ENCODE assay signal across 8 mouse cellular contexts in genomic region chr14:54575631-54576030, GRCm38 (mm10). TPM values are rescaled to one million over a fixed set of nuclear protein-coding genes. Genes with fewer than 3 reads are reported as not detected.
DNase-seq lines count a peak whose midpoint lies in the region; ATAC-seq and TF ChIP-seq lines count a peak whose summit lies in the region.

No protein-coding gene starts in this region.

- DNase-seq in G1E (ENCODE audit: low spot score) = no peak
- peak; percentile 73 to 88 for DNase-seq in adrenal gland, postnatal 36 days
- peak; percentile 52 to 56 for DNase-seq in heart, adult 9 months (ENCODE audit: low spot score in 2 of 2)
- peak; percentile 83 for DNase-seq in kidney, adult 9 months
- DNase-seq in lung, postnatal 0 days (ENCODE audit: low spot score) = peak; percentile 88
- DNase-seq in B cell, adult 2 months = no peak
- no peak for DNase-seq in layer of hippocampus, adult 18-20 months (ENCODE audit: low spot score in 2 of 2)

- peaks cover 28% of the 10 kb centered on the region for H3K9me3 ChIP-seq in G1E (replicated peaks)
- no peaks in the 10 kb centered on the region for H3K9me3 ChIP-seq in lung, postnatal 0 days (ENCODE audit: low read length)
- no peaks in the 10 kb centered on the region for H3K9me3 ChIP-seq in stomach, embryonic 15.5 days

- H3K27me3 ChIP-seq in G1E (ENCODE audit: insufficient read depth, low read length) = peaks cover 61% of the 10 kb centered on the region
- no peaks in the 10 kb centered on the region for H3K27me3 ChIP-seq in lung, postnatal 0 days (replicated peaks; ENCODE audit: insufficient read depth, low read length)
- no peaks in the 10 kb centered on the region for H3K27me3 ChIP-seq in stomach, embryonic 15.5 days (replicated peaks)

- TF ChIP-seq CTCF in G1E (IDR thresholded peaks at IDR 0.05; ENCODE audit: low read depth, low read length) = no peak
- peak; percentile 37 for TF ChIP-seq CTCF in lung, postnatal 0 days (IDR thresholded peaks at IDR 0.05)

- no peaks in the 10 kb centered on the region for H3K36me3 ChIP-seq in G1E (replicated peaks)
- no peaks in the 10 kb centered on the region for H3K36me3 ChIP-seq in lung, postnatal 0 days (ENCODE audit: insufficient read depth, low read length)
- H3K36me3 ChIP-seq in stomach, embryonic 15.5 days = peaks cover 7% of the 10 kb centered on the region; the same call in 1 of the 2 replicates

- peak overlapping the region; percentile 79 for H3K9ac ChIP-seq in lung, postnatal 0 days (replicated peaks; ENCODE audit: low read depth)
- H3K9ac ChIP-seq in stomach, embryonic 15.5 days = peak overlapping the region; percentile 56

- WGBS in lung, postnatal 0 days = under 1% methylated on average over 33 of the region's 39 CpGs
- under 1% methylated on average over 35 of the region's 39 CpGs for WGBS in stomach, embryonic 15.5 days

- H3K4me1 ChIP-seq in G1E (ENCODE audit: insufficient read depth, low read depth, low read length) = peaks cover 56% of the 10 kb centered on the region
- peaks cover 18% of the 10 kb centered on the region for H3K4me1 ChIP-seq in lung, postnatal 0 days (ENCODE audit: insufficient read depth, low read depth, low read length)
- peaks cover 35% of the 10 kb centered on the region for H3K4me1 ChIP-seq in stomach, embryonic 15.5 days

- H3K27ac ChIP-seq in lung, postnatal 0 days (ENCODE audit: low read length) = peak overlapping the region; percentile 90
- H3K27ac ChIP-seq in stomach, embryonic 15.5 days = peak overlapping the region; percentile 94

- no peak for TF ChIP-seq EP300 in lung, postnatal 0 days (IDR thresholded peaks at IDR 0.05)

- peak overlapping the region; percentile 78 for H3K4me2 ChIP-seq in lung, postnatal 0 days (replicated peaks; ENCODE audit: low read depth, low read length)
- peak overlapping the region; percentile 85 for H3K4me2 ChIP-seq in stomach, embryonic 15.5 days

- no peak for ATAC-seq in G1E (ENCODE audit: extremely low read depth, insufficient number of reproducible peaks, low FRiP score, poor library complexity, severe bottlenecking)
- ATAC-seq in lung, postnatal 0 days = peak; percentile 48
- peak; percentile 15 for ATAC-seq in stomach, embryonic 15.5 days (ENCODE audit: insufficient read depth, low FRiP score, low read depth)

- H3K4me3 ChIP-seq in G1E (ENCODE audit: low read depth, low read length) = peak overlapping the region; percentile 40; the same call in 1 of the 2 replicates
- H3K4me3 ChIP-seq in lung, postnatal 0 days (ENCODE audit: low read depth, low read length) = peak overlapping the region; percentile 53
- H3K4me3 ChIP-seq in stomach, embryonic 15.5 days (replicated peaks) = peak overlapping the region; percentile 74

RNA-seq across cellular contexts. Expression of gene Ajuba, which starts 1.7 kb away (rescaled TPM):
- total RNA-seq in G1E (2014; fragmentation: Nextera tagmentation) = not detected in 2 replicates
- total RNA-seq in G1E (2017) = 0.17 TPM in 1 of 2 replicates, not detected in the other
- 0.02 TPM in 1 of 2 replicates, not detected in the other for polyA plus RNA-seq in G1E (2012)
- 10 to 100 TPM; 17.5 to 24.8 TPM for total RNA-seq in adrenal gland, postnatal 36 days (2021)
- 40.0 and 46.4 TPM in 2 replicates for polyA plus RNA-seq in lung, postnatal 0 days (2015; fragmentation: Nextera tagmentation; extraction: Ambion mirVana)
- 30.8 and 32.0 TPM in 2 replicates for polyA plus RNA-seq in stomach, embryonic 15.5 days (2015; fragmentation: Nextera tagmentation; extraction: Ambion mirVana)
- total RNA-seq in layer of hippocampus, adult 18-20 months (2021) = under 1 TPM; 0.86 to 0.89 TPM

RNA-seq across cellular contexts. Expression of gene Haus4, which starts 21.2 kb away (rescaled TPM):
- total RNA-seq in G1E (2014; fragmentation: Nextera tagmentation) (42.7 and 46.4 TPM in 2 replicates), G1E (2017) (57.9 and 66.6 TPM in 2 replicates)
- polyA plus RNA-seq in G1E (2012) = 46.1 and 60.3 TPM in 2 replicates
- total RNA-seq in adrenal gland, postnatal 36 days (2021) = 10 to 100 TPM; 22.5 to 27.0 TPM
- 22.1 and 24.2 TPM in 2 replicates for polyA plus RNA-seq in lung, postnatal 0 days (2015; fragmentation: Nextera tagmentation; extraction: Ambion mirVana)
- polyA plus RNA-seq in stomach, embryonic 15.5 days (2015; fragmentation: Nextera tagmentation; extraction: Ambion mirVana) = 48.3 and 49.3 TPM in 2 replicates
- 1 to 10 TPM; 2.6 to 3.4 TPM for total RNA-seq in layer of hippocampus, adult 18-20 months (2021)

RNA-seq across cellular contexts. Expression of gene 4931414P19Rik, which starts 30.2 kb away (rescaled TPM):
- total RNA-seq in G1E (2014; fragmentation: Nextera tagmentation) (9.0 and 25.1 TPM in 2 replicates), G1E (2017) (2.6 and 4.8 TPM in 2 replicates)
- polyA plus RNA-seq in G1E (2012) = 21.3 and 25.6 TPM in 2 replicates
- 1 to 10 TPM; 4.3 to 6.0 TPM for total RNA-seq in adrenal gland, postnatal 36 days (2021)
- 3.8 and 6.2 TPM in 2 replicates for polyA plus RNA-seq in lung, postnatal 0 days (2015; fragmentation: Nextera tagmentation; extraction: Ambion mirVana)
- 6.7 and 8.3 TPM in 2 replicates for polyA plus RNA-seq in stomach, embryonic 15.5 days (2015; fragmentation: Nextera tagmentation; extraction: Ambion mirVana)
- total RNA-seq in layer of hippocampus, adult 18-20 months (2021) = 1 to 10 TPM; 5.6 TPM

RNA-seq across cellular contexts. Expression of gene Psmb5, which starts 42.2 kb away (rescaled TPM):
- 26.5 and 32.1 TPM in 2 replicates for total RNA-seq in G1E (2014; fragmentation: Nextera tagmentation)
- total RNA-seq in G1E (2017) = 50.8 and 56.8 TPM in 2 replicates
- polyA plus RNA-seq in G1E (2012) = 149 and 159 TPM in 2 replicates
- total RNA-seq in adrenal gland, postnatal 36 days (2021) = 100 to 1,000 TPM; 347 to 407 TPM
- polyA plus RNA-seq in lung, postnatal 0 days (2015; fragmentation: Nextera tagmentation; extraction: Ambion mirVana) = 231 and 251 TPM in 2 replicates
- 370 and 382 TPM in 2 replicates for polyA plus RNA-seq in stomach, embryonic 15.5 days (2015; fragmentation: Nextera tagmentation; extraction: Ambion mirVana)
- total RNA-seq in layer of hippocampus, adult 18-20 months (2021) = 100 to 1,000 TPM; 209 to 210 TPM

RNA-seq across cellular contexts. Expression of gene Psmb11, which starts 45.6 kb away (rescaled TPM):
- not detected in 2 replicates for total RNA-seq in G1E (2014; fragmentation: Nextera tagmentation)
- 0.11 and 0.12 TPM in 2 replicates for total RNA-seq in G1E (2017)
- not detected in 2 replicates for polyA plus RNA-seq in G1E (2012)
- not detected for total RNA-seq in adrenal gland, postnatal 36 days (2021)
- 0.04 TPM in 1 of 2 replicates, not detected in the other for polyA plus RNA-seq in lung, postnatal 0 days (2015; fragmentation: Nextera tagmentation; extraction: Ambion mirVana)
- 0.03 TPM in 2 replicates for polyA plus RNA-seq in stomach, embryonic 15.5 days (2015; fragmentation: Nextera tagmentation; extraction: Ambion mirVana)
- total RNA-seq in layer of hippocampus, adult 18-20 months (2021) = under 1 TPM; 0.25 to 0.54 TPM

Comparison
In these comparisons a context has a peak if more than half of its experiments do, and no peak if none do; other contexts are left out.
1. DNase-seq: peak in adrenal gland, postnatal 36 days (2 of 2), heart, adult 9 months (2 of 2), kidney, adult 9 months (single experiment) and lung, postnatal 0 days (single experiment); none in G1E (single experiment), B cell, adult 2 months (0 of 2) and layer of hippocampus, adult 18-20 months (0 of 2).
2. RNA of gene Ajuba, which starts 1.7 kb away (total RNA-seq): 17.5 to 24.8 TPM in adrenal gland, postnatal 36 days; 0.86 to 0.89 TPM in layer of hippocampus, adult 18-20 months and 0.17 TPM in G1E; every median in the first group is over 4 times any median in the second.
3. RNA of gene Haus4, which starts 21.2 kb away (total RNA-seq): 42.7 to 66.6 TPM in G1E and 22.5 to 27.0 TPM in adrenal gland, postnatal 36 days; 2.6 to 3.4 TPM in layer of hippocampus, adult 18-20 months; every median in the first group is over 4 times any median in the second.
4. Peak in every context shown above with its lines, with median percentiles within 50 percentile points of each other: H3K4me3 ChIP-seq.